Mouse (Mus musculus): ENCODE measurements around the gene Rab31.

Gene Rab31

DNA sequence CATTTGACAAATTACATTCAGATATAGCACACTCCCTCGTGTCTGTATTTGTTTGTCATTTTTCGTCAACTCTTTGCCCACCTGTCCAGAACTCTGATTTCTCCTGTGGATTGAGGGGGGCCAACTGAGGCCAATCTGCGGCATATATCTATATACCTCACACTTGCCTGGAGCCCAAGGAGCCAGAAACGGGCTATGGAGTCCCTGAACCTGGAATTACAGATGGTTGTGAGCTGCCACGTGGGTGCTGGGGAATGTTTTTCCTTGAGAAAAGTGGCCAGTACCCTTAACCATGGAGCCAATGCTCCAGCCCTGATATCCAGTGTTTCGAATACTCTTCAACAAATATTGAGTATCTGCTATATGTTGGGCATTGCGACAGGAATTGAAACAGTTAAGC, 99.6 kb downstream of the Rab31 start:
- intact Hi-C loops (cut with DNase I): no loop called here

DNA sequence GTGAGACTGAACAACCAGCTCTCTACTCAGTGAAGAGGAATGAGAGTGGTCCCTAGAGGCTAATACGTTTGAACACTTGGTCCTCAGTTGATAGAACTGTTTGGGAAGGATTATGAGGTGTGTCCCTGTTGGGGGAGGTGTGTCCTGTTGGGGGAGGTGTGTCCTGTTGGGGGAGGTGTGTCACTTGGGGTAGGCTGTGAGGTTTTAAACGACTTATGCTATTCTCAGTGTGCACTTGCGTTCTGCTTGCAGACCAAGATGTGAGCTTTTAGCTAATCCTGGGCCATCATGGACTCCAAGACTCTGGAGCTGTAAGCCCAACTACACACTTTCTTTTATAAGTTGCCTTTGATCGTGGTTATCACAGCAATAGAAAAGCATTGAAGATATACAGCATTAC, 103.5 kb downstream of the Rab31 start:
- intact Hi-C loops (cut with DNase I): no loop called here

DNA sequence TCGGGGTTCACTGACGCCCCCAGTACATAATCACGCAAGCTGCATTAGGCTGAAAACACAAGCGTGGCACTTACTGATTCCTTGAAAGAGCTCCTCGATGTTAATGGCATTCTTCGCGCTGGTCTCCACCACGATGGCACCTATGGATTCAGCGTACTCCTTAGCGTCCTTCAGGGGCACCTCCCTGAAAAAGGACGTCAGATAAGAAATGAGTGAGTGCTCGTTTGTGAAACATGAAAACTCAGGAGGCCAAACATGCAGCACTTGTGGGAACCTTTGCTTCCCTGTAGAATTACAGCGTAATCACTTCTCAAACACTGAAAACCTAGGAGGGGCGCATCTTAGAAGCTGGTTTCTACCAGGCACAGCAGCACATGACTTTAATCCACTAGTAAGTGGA, 104.8 kb downstream of the Rab31 start:
- intact Hi-C loops (cut with DNase I): no loop called here

GRCm38 (mm10) chr17:65666388-65667161, 106.0 kb downstream of the Rab31 start:
- intact Hi-C loops (cut with DNase I): no loop called here

DNA sequence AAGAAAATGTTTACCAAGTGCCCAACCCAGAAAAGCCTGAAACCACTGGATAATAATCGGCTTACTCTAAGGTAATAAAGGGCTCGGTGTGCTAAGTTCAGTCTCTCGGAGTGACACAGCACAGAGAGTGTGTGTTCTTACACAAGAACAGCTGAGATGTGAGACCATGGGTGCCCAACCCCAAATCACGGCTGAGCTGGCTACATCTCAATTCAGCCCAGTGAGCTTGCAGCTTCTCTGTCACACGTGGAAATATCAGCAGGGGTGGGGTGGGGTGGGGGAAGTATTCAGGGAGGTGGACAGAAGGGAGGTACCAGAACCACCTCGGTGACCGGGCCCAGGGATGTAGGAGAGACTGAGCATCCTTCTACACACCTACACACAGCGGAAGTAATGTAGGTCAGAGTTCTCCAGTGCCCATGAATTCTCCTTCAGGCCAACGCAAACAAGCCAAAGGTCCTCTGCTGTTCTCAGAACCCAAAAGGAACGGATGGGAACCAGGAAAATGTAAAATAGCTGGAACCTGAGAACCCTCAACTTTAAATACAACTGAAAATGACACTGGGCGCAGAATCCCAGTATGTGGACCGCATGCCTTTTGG, 106.7 kb downstream of the Rab31 start:
- intact Hi-C loops (cut with DNase I): no loop called here

- intact Hi-C loops (cut with DNase I): no loop called here
Observed at GRCm38 (mm10) chr17:65663329-65664078, 109.0 kb downstream of the Rab31 start.

DNA sequence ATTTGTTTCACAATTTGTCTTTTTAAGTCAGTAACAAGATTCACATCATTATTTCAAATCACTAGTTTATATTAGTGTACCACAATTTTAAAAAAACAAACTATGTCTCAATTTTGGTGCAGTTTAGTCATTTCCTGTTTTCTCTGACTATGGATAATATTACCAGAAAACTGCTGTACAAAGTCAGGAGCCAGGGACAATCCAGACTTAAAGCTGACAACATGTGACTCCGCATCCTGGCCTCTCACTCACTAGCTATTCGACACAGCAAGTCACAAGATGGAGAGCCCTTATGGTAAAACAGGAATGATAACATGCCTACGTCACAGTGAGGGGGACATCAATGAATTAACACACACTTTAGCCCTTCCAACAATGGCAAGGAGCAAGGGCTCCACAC, 109.9 kb downstream of the Rab31 start:
- intact Hi-C loops (cut with DNase I): no loop called here

- intact Hi-C loops (cut with DNase I): no loop called here
Observed at GRCm38 (mm10) chr17:65658416-65658815, 114.1 kb downstream of the Rab31 start.

DNA sequence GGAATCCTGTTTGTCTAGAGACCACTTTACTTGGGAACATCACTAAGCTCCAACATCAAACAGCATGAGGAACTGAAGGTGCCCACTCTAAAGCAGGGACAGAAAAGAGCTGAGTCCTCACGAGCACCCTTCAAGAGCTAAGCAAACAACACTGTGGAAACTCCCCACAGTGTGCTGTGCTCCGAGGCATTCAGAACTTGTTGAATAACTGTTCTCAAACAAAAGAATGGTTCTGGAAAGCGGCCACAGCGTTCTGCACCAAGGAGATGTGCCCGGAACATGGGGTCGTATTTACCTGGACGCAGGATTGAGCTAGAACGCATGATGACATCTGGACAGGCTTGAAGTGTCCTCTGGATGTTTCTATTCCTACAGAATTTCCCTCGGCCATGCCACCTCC, 114.6 kb downstream of the Rab31 start:
- intact Hi-C loops (cut with DNase I): no loop called here

GRCm38 (mm10) chr17:65656731-65657130, 115.8 kb downstream of the Rab31 start:
- intact Hi-C loops (cut with DNase I): no loop called here

- intact Hi-C loops (cut with DNase I): no loop called here
Observed at GRCm38 (mm10) chr17:65656076-65656475, 116.5 kb downstream of the Rab31 start.

DNA sequence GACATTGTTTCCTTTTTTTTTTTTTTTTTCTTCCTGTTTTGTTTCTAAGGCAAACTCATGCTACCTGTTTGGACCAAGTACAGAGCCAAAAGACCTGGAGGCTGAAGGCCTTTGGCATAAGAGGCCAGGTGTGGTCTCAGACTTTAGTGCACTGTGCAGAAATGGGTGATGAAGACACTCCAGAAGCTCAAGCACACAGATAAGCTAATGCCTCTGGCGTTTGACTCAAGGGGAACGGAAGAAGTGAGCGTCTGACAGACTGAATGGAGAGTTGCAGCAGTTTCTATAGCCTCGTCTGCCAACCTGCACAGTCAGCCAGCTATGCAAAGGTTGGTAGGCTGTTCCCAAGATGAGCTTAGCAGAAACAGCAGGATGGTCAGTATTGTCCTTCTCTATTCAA, 116.9 kb downstream of the Rab31 start:
- intact Hi-C loops (cut with DNase I): no loop called here

- intact Hi-C loops (cut with DNase I): no loop called here
Observed at GRCm38 (mm10) chr17:65650598-65650997, 122.0 kb downstream of the Rab31 start.

GRCm38 (mm10) chr17:65649175-65649493, 123.4 kb downstream of the Rab31 start:
- intact Hi-C loops (cut with DNase I): loop anchor here (5.0 kb wide), 1 partner anchor 53 kb away; no protein-coding TSS in a partner anchor

GRCm38 (mm10) chr17:65648371-65649174, 124.0 kb downstream of the Rab31 start:
- intact Hi-C loops (cut with DNase I): loop anchor here (5.0 kb wide), 1 partner anchor 54 kb away; no protein-coding TSS in a partner anchor

- intact Hi-C loops (cut with DNase I): loop anchor here (2.0 to 5.0 kb wide), 2 partner anchors 33 to 54 kb away; no protein-coding TSS in a partner anchor
Observed at GRCm38 (mm10) chr17:65647961-65648360, 124.6 kb downstream of the Rab31 start.

DNA sequence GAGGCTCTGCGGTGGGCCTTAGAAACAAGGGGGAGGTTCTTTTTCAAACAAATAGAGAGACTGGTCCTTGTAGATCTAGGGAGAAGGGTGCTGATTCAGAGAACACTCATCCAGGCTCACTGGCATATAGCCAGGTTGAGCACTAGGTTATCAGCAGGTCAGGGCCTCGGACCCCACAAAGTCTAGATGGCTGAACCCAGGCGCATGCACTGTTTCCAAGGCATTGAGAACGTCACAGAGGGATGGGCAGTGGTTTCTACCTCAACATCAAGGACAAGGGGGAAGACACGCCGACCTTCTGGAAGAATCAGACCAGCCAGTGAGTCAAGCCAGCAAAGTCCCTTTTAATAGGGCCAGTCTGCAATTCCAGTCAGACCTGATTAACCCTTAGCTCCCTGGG, 125.3 kb downstream of the Rab31 start:
- intact Hi-C loops (cut with DNase I): loop anchor here (2.0 to 5.0 kb wide), 2 partner anchors 32 to 55 kb away; no protein-coding TSS in a partner anchor

GRCm38 (mm10) chr17:65643579-65643978, 129.0 kb downstream of the Rab31 start:
- intact Hi-C loops (cut with DNase I): no loop called here

DNA sequence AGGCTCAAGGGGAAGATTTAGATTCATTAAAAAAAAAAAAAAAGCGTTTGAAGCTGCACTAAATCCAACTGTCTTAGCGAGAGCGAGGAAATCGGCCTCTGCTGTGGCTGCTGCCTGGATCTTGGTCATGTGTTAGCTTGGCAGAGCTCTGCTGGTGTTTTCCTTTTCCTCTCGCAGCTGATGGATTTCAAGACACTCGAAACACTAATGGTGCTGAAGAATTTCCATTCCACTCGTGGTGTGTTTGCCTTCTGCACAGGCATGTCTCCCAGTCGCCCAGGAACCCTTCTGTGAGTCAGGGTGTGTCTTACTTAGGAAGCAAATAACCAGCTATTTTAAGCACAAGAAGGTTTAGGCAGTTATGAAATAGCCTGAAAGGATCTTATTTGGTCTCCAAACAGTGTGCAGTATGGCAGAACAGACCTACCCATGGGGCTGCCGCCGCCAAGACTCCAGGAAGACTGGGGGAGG, 129.5 kb downstream of the Rab31 start:
- intact Hi-C loops (cut with DNase I): no loop called here

DNA sequence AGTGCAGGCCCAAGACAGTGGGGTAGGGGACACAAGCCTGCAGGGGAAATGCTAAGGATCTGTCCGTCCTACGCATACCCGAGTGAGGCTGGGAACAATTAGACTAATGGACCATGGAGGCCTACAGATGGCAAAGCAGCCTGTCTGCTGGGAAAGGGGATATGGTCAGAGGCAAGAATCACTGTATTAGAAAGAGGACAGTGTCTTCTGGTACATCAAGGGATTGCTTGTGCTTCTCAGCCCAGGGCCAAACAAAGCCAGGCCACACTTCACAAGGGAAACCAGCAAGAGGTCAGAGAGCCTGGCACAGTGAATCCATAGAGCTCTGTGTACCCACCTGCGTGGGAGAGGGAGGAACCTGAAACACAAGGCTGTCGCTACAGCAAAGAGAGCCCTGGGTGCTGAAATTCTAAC, 130.0 kb downstream of the Rab31 start:
- intact Hi-C loops (cut with DNase I): no loop called here

GRCm38 (mm10) chr17:65641734-65642218, 130.8 kb downstream of the Rab31 start, which contains the start of gene Txndc2:
Gene Txndc2, minus strand, starts transcription at chr17:65642168.
- intact Hi-C loops (cut with DNase I): no loop called here

Data from adrenal gland (tissue).